Mouse (Mus musculus): ENCODE results near the gene Cyp2j12. TPM values are rescaled to one million over a fixed set of nuclear protein-coding genes. Genes with fewer than 3 reads are reported as not detected.
"Not testable (repeated sequence)": the region's sequence is repeated elsewhere in the genome, so short reads cannot be mapped to it uniquely, and the experiment has no call there.

Gene Cyp2j12
- total RNA-seq (2021), result not detected
- long read RNA-seq, experiment 1, result 0 reads
- long read RNA-seq, experiment 2, result 0 reads

GRCm38 (mm10) chr4:96140732-96141467 is at the start of gene Cyp2j12:
Gene Cyp2j12 (minus strand): TSS chr4:96141152.
- intact Hi-C loops (cut with DNase I), result no loop called here

DNA sequence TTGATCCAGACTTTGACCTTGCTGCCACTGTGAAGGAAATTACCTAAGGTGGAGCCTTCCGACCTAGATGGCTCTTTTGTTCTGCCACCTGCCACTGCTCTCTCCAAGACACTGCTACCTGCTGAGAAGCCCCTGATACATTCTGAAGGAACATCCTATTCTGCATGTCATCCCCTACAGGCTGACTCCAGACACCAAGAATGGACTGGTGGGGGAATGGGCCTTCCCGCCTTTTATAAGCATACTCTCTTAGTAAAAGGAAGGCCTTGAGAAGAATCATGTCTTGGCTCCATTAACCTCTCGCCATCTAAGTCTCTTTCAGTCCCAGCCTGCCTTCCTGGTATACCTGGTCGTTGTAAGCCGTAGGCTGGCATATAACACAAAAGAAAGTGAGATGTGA is 48.4 kb upstream of the Cyp2j12 start:
- intact Hi-C loops (cut with DNase I); DNase-seq: not testable (repeated sequence)

More at GRCm38 (mm10) chr4:96140732-96141467, at the start of gene Cyp2j12:
- DNase-seq, result no peak

- DNase-seq; intact Hi-C loops (cut with DNase I): not testable (repeated sequence)
These were observed 47.7 kb upstream of the Cyp2j12 start for GRCm38 (mm10) chr4:96188671-96189070.

- intact Hi-C loops (cut with DNase I), result not testable (repeated sequence)
These were observed 47.2 kb upstream of the Cyp2j12 start for GRCm38 (mm10) chr4:96188146-96188545.

DNA sequence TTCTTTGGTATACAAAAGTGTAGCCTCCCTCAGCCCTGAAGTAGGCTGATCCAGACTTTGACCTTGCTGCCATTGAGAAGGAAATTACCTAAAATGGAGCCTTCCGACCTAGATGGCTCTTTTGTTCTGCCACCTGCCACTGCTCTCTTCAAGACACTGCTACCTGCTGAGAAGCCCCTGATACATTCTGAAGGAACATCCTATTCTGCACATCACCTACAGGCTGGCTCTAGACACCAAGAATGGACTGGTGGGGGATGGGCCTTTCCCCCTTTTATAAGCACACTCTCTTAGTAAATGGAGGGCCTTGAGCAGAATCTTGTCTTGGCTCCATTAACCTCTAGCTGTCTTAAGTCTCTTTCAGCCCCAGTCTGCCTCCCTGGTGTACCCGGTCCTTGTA is 43.8 kb upstream of the Cyp2j12 start:
- DNase-seq; intact Hi-C loops (cut with DNase I): not testable (repeated sequence)

More at GRCm38 (mm10) chr4:96188146-96188545, 47.2 kb upstream of the Cyp2j12 start:
- not testable (repeated sequence) for DNase-seq

DNA sequence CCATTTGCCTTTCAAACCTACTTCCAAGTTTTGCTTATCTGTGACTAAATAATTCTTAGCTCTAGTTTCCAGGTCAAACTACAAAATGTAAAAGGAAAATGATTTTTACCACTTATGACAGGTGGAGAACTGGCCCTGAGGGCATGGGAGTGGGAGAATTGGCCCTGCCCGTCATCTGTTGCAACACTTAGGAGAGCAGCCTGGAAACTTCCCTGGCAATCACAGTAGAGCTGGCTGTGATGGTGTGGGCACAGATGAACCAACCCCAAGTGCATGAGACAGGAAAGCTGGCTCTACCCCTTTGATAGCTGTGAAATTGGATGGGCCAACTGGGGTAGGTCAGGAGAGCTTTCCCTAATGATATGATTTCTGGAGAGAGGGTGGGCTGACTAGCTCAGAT is 21.9 kb upstream of the Cyp2j12 start:
- intact Hi-C loops (cut with DNase I), result no loop called here
- no peak for DNase-seq

DNA sequence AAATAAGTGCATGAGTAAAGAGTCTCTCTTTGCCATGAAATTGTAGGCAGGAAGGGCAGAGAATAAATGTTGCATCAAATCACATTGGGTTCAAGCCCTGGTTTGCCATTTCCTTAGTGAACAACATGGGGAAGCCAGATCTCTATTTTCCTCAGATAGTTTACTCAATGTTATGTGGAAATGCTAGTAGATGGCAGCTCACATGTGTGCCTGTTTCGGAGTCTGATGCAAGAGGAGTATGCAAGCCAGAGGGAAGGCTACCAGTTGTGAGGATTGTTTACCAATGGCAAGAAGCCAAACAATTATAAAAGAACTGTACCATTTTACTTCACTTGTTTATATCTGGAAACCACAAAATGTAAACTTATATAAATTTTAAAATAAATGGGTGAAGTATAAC is 20.6 kb upstream of the Cyp2j12 start:
- intact Hi-C loops (cut with DNase I), result no loop called here
- DNase-seq, result no peak

GRCm38 (mm10) chr4:96139226-96139625 is 1.7 kb downstream of the Cyp2j12 start:
- intact Hi-C loops (cut with DNase I), result no loop called here
- DNase-seq, result no peak

DNA sequence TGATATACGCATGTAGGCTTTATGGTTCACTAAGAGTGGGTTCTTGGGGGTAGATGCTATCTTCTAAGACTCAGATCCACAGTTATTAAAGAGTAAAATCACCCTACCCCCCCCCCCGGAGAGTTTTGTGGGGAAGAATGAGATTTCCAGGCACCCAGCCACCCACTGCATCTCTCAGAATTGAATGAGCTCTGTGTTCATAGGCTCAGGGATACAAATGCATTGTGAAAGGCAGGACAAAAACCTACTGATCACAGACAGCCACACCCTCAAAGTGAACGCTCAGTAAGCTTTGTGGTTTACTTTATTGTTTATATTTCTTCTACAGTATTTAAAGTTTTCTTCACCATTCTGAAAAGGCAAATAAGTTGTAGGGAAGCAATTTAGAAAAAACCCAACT is 6.7 kb downstream of the Cyp2j12 start:
- intact Hi-C loops (cut with DNase I), result no loop called here
- DNase-seq, result no peak

GRCm38 (mm10) chr4:96096841-96097240 is 44.1 kb downstream of the Cyp2j12 start:
- intact Hi-C loops (cut with DNase I), result no loop called here
- DNase-seq, result no peak

DNA sequence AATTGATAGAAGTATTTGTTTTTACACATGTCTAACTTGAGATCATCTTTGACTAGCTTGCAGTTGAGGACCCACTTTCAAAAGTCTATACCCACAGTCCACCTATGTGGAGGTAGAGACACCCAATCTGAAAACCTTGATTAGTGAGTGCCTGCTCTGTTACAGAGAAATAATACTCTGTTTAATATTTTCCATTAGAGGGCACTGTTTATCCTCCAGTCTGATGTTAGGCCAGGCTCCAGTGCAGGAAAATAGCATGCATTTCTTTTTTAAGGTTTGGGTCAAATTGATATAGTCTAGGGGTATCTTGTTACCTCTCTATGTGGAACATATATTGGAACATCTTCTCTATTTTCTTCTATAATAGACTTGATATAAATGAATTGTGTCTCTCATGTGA is 49.1 kb downstream of the Cyp2j12 start:
- DNase-seq, result no peak
- intact Hi-C loops (cut with DNase I), result no loop called here

GRCm38 (mm10) chr4:96089356-96090048 is 51.5 kb downstream of the Cyp2j12 start:
- DNase-seq; intact Hi-C loops (cut with DNase I): not testable (repeated sequence)

DNA sequence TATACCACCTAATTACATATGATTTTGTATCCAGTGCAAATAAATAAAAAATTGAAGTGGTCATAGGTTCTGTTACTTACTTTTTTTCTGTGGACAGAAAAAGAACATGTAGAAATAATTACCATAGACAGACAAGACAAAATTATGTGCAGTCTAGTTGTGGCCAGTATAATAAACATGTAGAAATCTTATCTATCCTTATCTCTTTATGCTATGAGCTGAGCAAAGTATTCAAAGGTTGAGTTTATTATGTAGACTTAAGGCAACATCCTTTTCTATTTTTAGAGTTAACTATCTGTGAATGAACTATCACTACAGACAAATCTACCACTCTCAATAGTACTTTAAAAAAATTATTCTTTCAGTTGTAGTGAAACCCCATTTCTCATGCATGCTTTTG is 62.6 kb downstream of the Cyp2j12 start:
- no peak for DNase-seq
- intact Hi-C loops (cut with DNase I), result no loop called here

DNA sequence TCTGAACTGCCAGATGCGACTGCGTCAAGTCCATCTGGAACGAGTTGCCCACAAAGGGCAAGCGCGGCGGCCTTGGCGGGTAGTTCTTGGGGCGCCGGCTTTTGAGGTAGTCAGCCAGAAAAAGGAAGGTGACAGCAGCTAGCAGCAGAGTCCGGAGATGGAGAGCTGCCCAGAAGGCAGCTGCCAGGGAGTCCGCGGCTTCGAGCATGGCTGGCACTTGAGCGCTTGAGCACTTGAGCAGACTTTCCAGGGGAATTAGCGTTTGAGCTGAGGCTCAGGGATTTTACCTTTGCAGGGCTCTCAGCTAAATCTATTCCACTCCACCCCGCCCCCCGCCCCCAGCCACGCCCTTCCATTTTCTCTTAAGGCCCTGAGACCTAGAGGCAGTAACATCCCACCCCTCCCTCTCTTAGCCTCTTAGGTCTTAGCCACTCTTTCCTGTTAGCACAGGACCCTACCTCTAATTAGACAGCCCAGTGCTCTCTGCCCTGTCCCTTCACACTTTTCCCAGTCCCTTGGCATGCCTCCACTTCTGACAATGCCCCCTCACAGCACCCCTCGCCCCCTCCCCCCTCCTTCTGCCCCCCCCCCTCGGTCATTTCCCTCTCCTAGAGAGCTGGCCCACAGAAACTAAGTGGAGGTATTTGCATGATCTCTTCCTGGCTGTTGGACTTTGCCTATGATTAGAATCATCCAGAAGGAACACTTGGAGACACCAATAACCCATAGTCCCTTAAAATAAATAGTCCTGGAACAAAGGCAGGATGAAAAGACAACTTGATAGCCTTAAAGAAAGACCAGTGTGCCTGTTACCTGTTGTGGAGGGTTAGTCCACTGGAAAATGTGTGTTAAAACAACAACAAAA is 63.5 kb downstream of the Cyp2j12 start, which contains the start of gene Cyp2j13:
Gene Cyp2j13, minus strand, starts transcription at position 286 of the 865 bp plus-strand sequence.
- intact Hi-C loops (cut with DNase I), result no loop called here
- DNase-seq, result peak; percentile 8 to 23

GRCm38 (mm10) chr4:96062045-96062444 is 78.9 kb downstream of the Cyp2j12 start:
- no peak for DNase-seq
- intact Hi-C loops (cut with DNase I), result no loop called here

- no peak for DNase-seq
- intact Hi-C loops (cut with DNase I), result no loop called here
These were observed 80.8 kb downstream of the Cyp2j12 start for GRCm38 (mm10) chr4:96060106-96060505.

Other genes with a start within 250 kb of the Cyp2j12 start
- 1 to 10 TPM; 5.3 to 6.4 TPM for gene Hook1, start 173.9 kb downstream of the Cyp2j12 start, total RNA-seq (2021)
- gene Cyp2j13, start 63.6 kb downstream of the Cyp2j12 start, total RNA-seq (2021), result not detected
- gene Cyp2j7, start 95.5 kb upstream of the Cyp2j12 start, total RNA-seq (2021), result not detected
- gene Cyp2j11, start 207.5 kb upstream of the Cyp2j12 start, total RNA-seq (2021), result not detected

All from heart, postnatal 14 days (tissue).